Mouse (Mus musculus) bone marrow macrophage, adult 2 months (primary cell): ENCODE results near the gene Polq. TPM values are rescaled to one million over a fixed set of nuclear protein-coding genes. Genes with fewer than 3 reads are reported as not detected.

ENCODE experiments used
- H3K27ac ChIP-seq: 2 replicates; pipeline ENCODE4 v1.5.1; 2012; ENCODE audit warnings: low read depth, low read length; ENCODE audit not compliant: insufficient read depth
- H3K4me1 ChIP-seq: 2 replicates; pipeline ENCODE4 v1.6.1; 2012; ENCODE audit warnings: low read length; ENCODE audit not compliant: control insufficient read depth, insufficient read depth
- H3K4me3 ChIP-seq: 2 replicates; pipeline ENCODE4 v1.5.1; 2012; ENCODE audit warnings: mild to moderate bottlenecking, low read length, moderate library complexity; ENCODE audit not compliant: insufficient read depth
- CTCF ChIP-seq: IDR thresholded peaks from 2 replicates; pipeline ENCODE4 v1.5.1; 2012; ENCODE audit warnings: low read depth, mild to moderate bottlenecking, low read length, moderate library complexity
- POLR2A ChIP-seq: IDR thresholded peaks from 2 replicates; pipeline ENCODE4 v1.6.1; 2012; ENCODE audit warnings: mild to moderate bottlenecking, low read depth, low read length, borderline replicate concordance
- polyA plus RNA-seq: library from polyadenylated mRNA; stranded (reverse); fragments of >200 nt; gene quantifications from 2 replicates; pipeline ENCODE4 v1.2.4, GENCODE M21; 2012; ENCODE audit not compliant: missing spikeins, insufficient read depth, insufficient read length

The Polq gene
- 4.9 and 8.2 TPM in 2 replicates for polyA plus RNA-seq

GRCm38 (mm10) chr16:37011061-37011921 lies at the start of gene Polq:
TSS of gene Polq (plus strand) at chr16:37011786.
- H3K27ac ChIP-seq = peak within 1 kb of the TSS; percentile 36
- TF ChIP-seq CTCF = no peak
- no peak for TF ChIP-seq POLR2A
- H3K4me1 ChIP-seq = peaks cover 8% of the 10 kb centered on the region; the same call in 1 of the 2 replicates
- peak within 1 kb of the TSS; percentile 93 for H3K4me3 ChIP-seq

GRCm38 (mm10) chr16:36963415-36963814 lies 48.2 kb upstream of the Polq start:
- no peaks in the 10 kb centered on the region for H3K4me1 ChIP-seq
- H3K4me3 ChIP-seq = no peak overlapping the region
- no peak overlapping the region for H3K27ac ChIP-seq
- TF ChIP-seq POLR2A (no peak), CTCF (no peak)

- Histone ChIP-seq H3K4me1 (peaks cover 2% of the 10 kb centered on the region; the same call in 1 of the 2 replicates), H3K27ac (no peak overlapping the region), H3K4me3 (no peak overlapping the region)
- TF ChIP-seq POLR2A = no peak
- no peak for TF ChIP-seq CTCF
These were observed 32.5 kb upstream of the Polq start for GRCm38 (mm10) chr16:36979127-36979526.

- H3K4me1 ChIP-seq = peaks cover 2% of the 10 kb centered on the region; the same call in 1 of the 2 replicates
- TF ChIP-seq POLR2A (no peak), CTCF (no peak)
These were observed 27.8 kb upstream of the Polq start for GRCm38 (mm10) chr16:36983796-36984195.

GRCm38 (mm10) chr16:36985636-36986042 lies 25.9 kb upstream of the Polq start:
- Histone ChIP-seq H3K4me3 (no peak overlapping the region), H3K4me1 (peaks cover 4% of the 10 kb centered on the region; the same call in 1 of the 2 replicates), H3K27ac (no peak overlapping the region)
- TF ChIP-seq POLR2A = no peak
- no peak for TF ChIP-seq CTCF

More at GRCm38 (mm10) chr16:36983796-36984195, 27.8 kb upstream of the Polq start:
- H3K27ac ChIP-seq = no peak overlapping the region
- no peak overlapping the region for H3K4me3 ChIP-seq

- H3K27ac ChIP-seq = no peak overlapping the region
- peaks cover 4% of the 10 kb centered on the region; the same call in 1 of the 2 replicates for H3K4me1 ChIP-seq
- no peak overlapping the region for H3K4me3 ChIP-seq
- no peak for TF ChIP-seq CTCF
These were observed 24.2 kb upstream of the Polq start for GRCm38 (mm10) chr16:36987399-36987798.

- no peak overlapping the region for H3K4me3 ChIP-seq
- no peak for TF ChIP-seq CTCF
- TF ChIP-seq POLR2A = no peak
- H3K4me1 ChIP-seq = peaks cover 4% of the 10 kb centered on the region; the same call in 1 of the 2 replicates
- H3K27ac ChIP-seq = no peak overlapping the region
These were observed 23.5 kb upstream of the Polq start for GRCm38 (mm10) chr16:36988066-36988465.

GRCm38 (mm10) chr16:36989493-36989892 lies 22.1 kb upstream of the Polq start:
- Histone ChIP-seq H3K4me1 (0 out of 2 replicates have a peak, but pooled peaks cover 2% of the 10 kb centered on the region), H3K4me3 (no peak overlapping the region), H3K27ac (no peak overlapping the region)
- TF ChIP-seq POLR2A (no peak), CTCF (no peak)

- Histone ChIP-seq H3K4me1 (0 out of 2 replicates have a peak, but pooled peaks cover 2% of the 10 kb centered on the region), H3K27ac (no peak within 1 kb of the TSS), H3K4me3 (no peak within 1 kb of the TSS)
- TF ChIP-seq POLR2A (no peak), CTCF (no peak)
These were observed 21.5 kb upstream of the Polq start, which contains the start of gene Fbxo40 for GRCm38 (mm10) chr16:36989999-36990625. TSS of gene Fbxo40 (minus strand) at chr16:36990467.

GRCm38 (mm10) chr16:36997650-36998049 lies 13.9 kb upstream of the Polq start:
- no peak overlapping the region for H3K27ac ChIP-seq
- TF ChIP-seq POLR2A = no peak
- no peak for TF ChIP-seq CTCF
- no peak overlapping the region for H3K4me3 ChIP-seq
- peaks cover 16% of the 10 kb centered on the region for H3K4me1 ChIP-seq
